Mouse (Mus musculus) megakaryocyte, embryonic 14.5 days (primary cell): ENCODE results near the gene Gm49373.

Experiments
- FLI1 ChIP-seq: IDR thresholded peaks from 2 replicates; pipeline ENCODE4 v1.6.1; 2012; ENCODE audit warnings: low read length, inconsistent platforms, mixed read lengths
- GATA1 ChIP-seq: IDR thresholded peaks from 3 replicates; pipeline ENCODE4 v1.6.1; 2012; ENCODE audit warnings: mixed read lengths, low read length, inconsistent platforms, borderline replicate concordance

DNA sequence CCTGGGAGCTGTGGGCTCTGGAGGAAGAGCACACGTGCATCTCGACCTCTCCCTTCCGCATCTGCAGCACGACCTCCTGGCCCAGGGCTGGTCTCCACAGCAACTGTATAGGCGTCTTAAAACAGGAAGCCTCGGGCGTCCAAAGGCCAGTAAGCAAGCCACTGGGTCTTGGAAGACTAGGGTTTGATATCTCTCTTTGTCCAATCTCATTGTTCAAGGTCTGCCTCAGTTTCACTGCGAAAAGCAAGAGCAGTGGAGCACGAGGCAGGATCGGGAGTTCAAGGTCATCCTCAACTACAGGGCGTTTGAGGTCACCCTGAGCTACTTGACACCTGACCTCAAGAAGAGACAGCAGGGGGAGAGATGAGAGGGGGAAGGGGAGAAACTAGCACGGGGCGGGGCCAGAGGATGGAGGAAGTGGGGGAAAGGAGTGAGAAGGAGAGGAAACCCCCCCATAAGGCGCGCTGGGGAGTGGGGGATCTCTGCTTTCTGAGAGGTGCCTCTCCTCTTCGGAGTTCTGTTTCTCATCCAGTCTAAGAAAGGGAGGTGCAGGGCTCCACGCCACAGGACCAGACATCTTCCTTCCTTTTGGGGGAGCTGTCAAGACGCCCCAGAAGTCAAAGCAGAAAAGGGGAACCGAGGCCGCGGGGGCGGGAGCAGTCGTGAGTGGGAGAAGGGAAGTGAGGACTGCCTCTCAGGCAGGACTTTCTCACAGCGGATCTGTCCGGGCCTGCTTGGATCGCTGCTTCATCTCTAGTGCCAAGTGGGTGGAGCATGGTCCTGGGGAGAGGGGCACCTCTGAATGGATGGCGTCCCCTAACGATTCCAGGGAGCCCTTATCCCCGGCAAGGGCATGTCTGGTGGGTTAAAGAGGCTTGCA lies 58.0 kb downstream of the Gm49373 start:
- TF ChIP-seq GATA1 (no peak), FLI1 (no peak)
